Mouse (Mus musculus) left cerebral cortex, adult 18-20 months (tissue): ENCODE results near the gene Ddo. TPM values are rescaled to one million over a fixed set of nuclear protein-coding genes. Genes with fewer than 3 reads are reported as not detected.

Source experiments
- DNase-seq, 2 experiments: peaks; one replicate each; pipeline ENCODE4 v3.0.0; 2021 to 2022; ENCODE audit warnings: low spot score in 2 of 2, mixed read lengths in 1 of 2
- total RNA-seq, 2 experiments: library from RNA; stranded (reverse); gene quantifications; 2 replicates each; pipeline ENCODE4 v1.2.3; 2021

Ddo gene
- total RNA-seq, 2 experiments from 2014 or later = 12.4 to 13.9 TPM

GRCm38 (mm10) chr10:40713829-40714228 lies 84.0 kb downstream of the Ddo start:
- no peak for DNase-seq

- DNase-seq = no peak
Measured at GRCm38 (mm10) chr10:40715151-40715550, 85.3 kb downstream of the Ddo start.

GRCm38 (mm10) chr10:40716296-40716695 lies 86.5 kb downstream of the Ddo start:
- DNase-seq = no peak

- no peak for DNase-seq
Measured at GRCm38 (mm10) chr10:40716713-40717112, 86.9 kb downstream of the Ddo start.

- DNase-seq = no peak
Measured at GRCm38 (mm10) chr10:40718362-40718761, 88.6 kb downstream of the Ddo start.

GRCm38 (mm10) chr10:40719062-40719461 lies 89.3 kb downstream of the Ddo start:
- DNase-seq = peak; percentile 39 to 63

- DNase-seq = no peak
Measured at GRCm38 (mm10) chr10:40720883-40721282, 91.1 kb downstream of the Ddo start.

- DNase-seq = no peak
Measured at GRCm38 (mm10) chr10:40724342-40724741, 94.5 kb downstream of the Ddo start.

- DNase-seq = no peak
Measured at GRCm38 (mm10) chr10:40725066-40725465, 95.3 kb downstream of the Ddo start.

- no peak for DNase-seq
Measured at GRCm38 (mm10) chr10:40725471-40725870, 95.7 kb downstream of the Ddo start.

- DNase-seq = no peak
Measured at GRCm38 (mm10) chr10:40726288-40726902, 96.6 kb downstream of the Ddo start.

- no peak for DNase-seq
Measured at GRCm38 (mm10) chr10:40726989-40727388, 97.2 kb downstream of the Ddo start.

- no peak for DNase-seq
Measured at GRCm38 (mm10) chr10:40730200-40730599, 100.4 kb downstream of the Ddo start.

Other genes starting within 250 kb of the Ddo start
- gene Slc22a16, start 59.7 kb upstream of the Ddo start, total RNA-seq = not detected
- 1 to 10 TPM; 2.3 to 3.0 TPM for gene Mettl24, start 53.3 kb downstream of the Ddo start, total RNA-seq